Mouse (Mus musculus) adrenal gland (tissue): ENCODE results near the gene Clpb.

Source experiments
- intact Hi-C: fragments of 180-260 bp; cut with DNase I; formaldehyde crosslinking; loops from one replicate; pipeline ENCODE4 v1.15.1; 2025

The Clpb gene

DNA sequence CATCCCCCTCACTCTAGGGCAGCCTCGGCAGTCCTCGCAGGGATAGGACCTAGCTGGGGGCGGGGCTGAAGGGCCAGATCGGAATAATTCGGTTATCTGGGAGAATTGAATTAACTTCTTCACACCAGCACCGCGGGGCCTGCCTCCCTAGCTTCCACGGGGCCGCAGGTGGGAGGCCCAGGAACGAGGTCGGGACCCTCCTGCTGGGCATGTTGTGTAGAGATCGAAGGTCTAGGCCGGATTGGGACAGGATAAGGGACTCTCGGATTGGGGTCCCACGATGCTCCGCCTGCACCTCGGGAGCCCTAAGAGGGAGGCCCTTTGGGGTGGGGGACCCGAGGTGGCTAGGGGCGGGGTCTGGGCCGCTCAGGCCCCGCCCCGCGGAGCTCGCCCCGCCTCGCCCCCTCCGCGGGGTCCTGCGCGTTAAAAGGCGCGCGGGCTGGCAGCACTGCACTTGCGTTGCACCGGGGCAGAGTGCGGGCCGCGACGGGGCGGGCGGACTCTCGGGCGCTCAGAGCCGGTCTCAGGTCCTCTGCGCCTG is 154.5 kb downstream of the Clpb start, which contains the start of gene Phox2a:
TSS of gene Phox2a (plus strand) at position 453 of the 541 bp plus-strand sequence.
- intact Hi-C loops: no loop called here

DNA sequence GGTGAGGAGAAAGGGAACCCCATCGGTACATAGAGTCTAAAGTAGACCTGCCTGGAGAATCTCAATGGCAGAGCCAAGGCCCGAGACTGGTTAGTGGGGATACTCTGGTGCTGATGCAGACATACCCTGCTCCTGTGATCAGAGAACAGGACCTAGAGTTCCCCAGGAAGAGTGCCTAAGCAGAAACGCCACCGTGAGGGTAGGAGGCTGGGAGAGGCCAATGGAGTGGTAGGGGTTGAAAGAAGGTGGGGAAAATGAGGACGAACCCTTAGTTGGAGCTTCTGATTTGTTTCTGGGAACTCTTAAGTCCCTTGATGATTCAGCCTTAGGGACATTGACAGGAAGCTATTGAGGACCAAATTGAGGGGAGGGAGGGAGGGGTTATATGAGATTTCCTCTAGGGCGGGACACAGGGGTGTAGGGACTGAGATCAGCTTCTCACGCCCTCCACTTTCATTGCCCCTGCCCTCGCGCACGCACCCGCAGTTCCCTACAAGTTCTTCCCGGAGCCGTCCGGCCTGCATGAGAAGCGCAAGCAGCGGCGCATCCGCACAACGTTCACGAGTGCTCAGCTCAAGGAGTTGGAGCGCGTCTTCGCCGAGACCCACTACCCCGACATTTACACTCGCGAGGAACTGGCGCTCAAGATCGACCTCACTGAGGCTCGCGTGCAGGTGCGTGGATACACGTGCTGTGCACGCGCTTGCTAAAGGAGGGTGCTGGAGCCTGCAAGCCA is 157.0 kb downstream of the Clpb start:
- intact Hi-C loops: loop anchor here (5.0 kb wide), 1 partner anchor 143 kb away; no protein-coding TSS in a partner anchor

DNA sequence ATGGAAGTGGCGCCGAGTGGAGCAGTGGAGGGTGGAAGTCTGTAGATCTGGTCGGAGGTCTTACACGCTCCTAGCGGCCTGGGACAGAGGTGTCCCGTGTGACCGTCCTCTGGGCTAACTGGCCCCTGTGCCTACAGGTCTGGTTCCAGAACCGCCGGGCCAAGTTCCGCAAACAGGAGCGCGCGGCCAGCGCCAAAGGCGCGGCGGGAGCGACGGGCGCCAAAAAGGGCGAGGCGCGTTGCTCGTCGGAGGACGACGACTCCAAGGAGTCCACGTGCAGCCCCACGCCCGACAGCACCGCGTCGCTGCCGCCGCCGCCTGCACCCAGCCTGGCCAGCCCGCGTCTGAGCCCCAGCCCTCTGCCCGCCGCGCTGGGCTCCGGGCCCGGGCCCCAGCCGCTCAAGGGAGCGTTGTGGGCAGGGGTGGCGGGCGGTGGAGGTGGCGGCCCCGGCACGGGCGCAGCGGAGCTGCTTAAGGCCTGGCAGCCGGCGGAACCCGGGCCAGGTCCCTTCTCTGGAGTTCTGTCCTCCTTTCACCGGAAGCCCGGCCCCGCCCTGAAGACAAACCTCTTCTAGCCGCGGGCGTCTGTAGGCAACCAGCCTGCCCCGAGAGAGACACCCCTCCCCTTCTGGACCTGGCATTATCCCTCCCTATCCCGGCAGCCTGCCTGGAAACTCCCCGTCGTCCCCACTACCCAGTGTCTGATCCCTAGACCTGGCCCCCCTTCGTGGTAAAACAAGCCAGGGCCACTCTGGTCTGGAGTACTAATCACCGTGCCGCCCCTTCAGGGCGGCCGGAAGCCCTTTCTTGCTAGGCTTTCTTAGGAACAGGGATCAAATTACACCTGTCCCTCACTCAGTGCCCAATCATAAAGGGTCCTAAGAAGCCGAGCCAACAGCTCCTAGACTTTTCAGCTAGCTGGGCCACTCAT is 158.4 kb downstream of the Clpb start:
- intact Hi-C loops: loop anchor here (5.0 kb wide), 1 partner anchor 145 kb away; no protein-coding TSS in a partner anchor

DNA sequence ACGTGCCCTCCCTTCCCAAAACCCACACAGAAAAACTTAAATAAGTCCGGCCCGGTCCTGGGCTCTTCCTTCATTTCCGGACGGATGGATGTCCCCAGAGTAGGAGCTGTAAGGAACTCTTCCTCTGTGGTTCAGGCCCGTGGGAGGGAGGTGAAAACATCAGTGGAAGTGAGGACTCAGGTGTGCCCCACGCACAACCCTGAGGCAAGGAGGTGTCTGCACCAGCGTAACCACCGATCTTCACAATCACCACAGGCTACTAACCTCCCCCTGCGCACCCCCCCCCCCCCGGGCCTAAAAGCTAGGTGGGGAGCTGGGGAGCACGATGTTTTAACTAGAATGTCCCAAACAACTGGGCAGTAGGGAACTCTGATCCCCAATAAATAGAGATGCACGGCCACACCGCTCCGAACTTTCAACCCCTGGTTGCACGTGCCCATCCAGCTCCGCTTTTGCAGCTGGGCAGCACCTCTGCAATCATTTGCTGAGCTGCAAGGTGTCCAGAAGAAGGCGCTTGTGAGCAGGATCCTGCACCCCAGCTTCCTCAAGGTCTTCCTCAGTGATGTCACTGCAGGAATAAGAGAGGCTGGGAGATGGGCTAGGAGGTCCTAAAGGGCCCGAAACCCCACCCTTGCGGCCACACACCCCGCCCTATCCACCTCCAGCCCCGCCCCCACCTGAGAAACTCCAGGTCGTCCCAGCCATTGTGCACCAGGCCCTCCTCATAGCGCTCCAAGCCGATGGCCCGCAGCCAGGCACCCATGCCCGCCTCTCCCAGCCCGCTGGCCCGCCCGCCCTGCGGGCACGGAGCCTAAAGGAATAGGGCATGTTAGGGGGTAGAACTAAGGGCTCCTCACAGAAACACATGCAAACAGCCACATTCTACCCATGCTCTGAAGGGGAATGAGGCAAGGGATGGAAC is 159.7 kb downstream of the Clpb start:
- intact Hi-C loops: loop anchor here (5.0 kb wide), 1 partner anchor 146 kb away; no protein-coding TSS in a partner anchor

DNA sequence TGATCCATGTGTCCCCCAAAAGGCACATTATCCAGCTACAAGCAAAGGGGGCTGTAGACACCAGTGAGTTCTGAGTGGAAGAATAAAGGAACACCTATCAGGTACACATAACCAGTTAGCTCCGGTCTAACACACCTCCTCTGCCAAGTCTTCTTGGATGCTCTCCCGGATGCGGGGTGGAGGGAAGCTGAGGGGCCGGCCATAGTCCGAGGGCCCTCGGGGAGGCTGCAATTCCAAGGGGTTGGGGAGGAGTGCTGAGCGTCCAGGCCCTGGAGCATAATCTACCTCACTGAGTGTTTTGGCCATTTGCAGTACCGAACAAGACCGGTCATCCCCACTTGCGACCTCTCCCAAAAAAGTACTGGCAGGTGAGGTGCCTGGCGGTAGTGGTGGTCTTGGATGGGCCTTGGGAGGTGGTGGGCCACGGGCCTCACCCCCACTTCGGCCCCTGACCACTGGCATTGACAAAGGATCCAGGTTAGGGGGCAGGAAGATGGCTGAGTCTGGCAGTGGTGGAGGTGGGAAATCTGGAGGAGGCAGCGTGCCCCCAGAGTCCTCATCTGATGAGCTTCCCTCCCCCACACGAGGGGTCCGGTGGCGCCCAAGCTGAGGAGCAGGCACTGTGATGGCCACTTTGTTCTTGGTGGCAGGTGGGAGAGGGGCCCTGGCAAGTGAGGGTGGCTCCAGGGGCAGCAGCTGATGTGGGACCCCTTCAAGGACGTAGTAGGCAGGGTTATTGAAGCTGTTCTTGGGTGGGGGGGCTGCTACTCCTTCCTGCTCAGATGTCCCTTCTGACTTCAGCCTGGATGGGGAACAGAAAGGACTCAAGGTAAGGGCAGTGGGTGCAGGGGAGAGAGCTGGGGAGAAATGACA is 160.6 kb downstream of the Clpb start:
- intact Hi-C loops: loop anchor here (5.0 kb wide), 1 partner anchor 147 kb away; no protein-coding TSS in a partner anchor

DNA sequence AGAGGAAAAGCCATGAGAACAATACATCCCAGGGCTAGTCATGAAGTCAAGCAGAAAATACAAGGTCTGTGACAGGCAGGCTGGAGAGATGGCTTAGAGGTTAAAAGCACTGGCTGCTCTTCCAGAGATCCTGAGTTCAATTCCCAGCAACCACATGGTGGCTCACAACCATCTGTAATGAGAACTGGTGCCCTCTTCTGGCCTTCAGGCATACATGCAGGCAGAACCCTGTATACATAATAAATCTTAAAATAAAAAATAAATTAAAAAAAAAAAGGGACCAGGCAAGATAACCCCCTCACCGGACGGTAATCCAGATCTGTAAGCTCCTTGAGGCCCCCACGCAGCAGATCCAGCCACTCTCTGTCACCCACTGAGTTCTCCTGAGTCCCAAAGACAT is 166.9 kb downstream of the Clpb start:
- intact Hi-C loops: no loop called here

DNA sequence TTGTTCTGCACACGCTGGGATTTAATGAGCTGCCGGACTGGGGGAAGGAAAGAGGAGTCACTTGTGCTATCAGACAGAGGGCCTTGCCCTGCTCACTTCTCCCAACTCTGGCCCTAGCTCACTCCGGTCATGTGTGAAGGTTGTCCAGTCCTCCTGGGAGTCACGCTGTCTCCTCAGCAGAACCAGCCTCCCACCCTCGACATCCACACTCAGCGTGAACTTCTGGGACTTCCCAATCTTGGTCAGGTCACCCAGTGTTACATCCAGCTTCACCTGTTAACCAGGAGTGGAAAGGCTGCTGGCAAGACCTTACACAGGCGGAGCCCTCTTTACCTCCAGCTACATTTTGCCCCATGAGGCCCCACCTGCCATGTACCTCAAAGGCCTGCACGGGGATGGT is 168.0 kb downstream of the Clpb start:
- intact Hi-C loops: no loop called here

DNA sequence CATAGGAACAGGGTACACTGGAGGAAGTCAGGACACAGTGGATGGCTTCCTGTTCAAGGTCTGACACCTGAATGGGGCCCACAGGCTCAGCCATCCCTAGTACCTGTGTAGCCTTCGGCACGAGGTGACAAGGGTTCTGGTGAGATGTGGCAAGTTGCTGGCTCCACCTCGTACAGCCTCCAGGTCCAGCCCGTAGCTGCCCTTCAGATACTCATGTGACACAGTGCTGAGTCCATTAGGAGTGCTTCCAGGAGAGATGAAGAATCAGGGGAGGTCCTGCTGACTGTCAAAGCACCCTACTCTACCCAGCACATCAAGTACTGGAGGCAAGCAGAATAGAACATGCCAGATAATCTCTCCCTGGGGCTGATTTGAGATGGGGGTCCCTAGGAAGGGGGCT is 168.9 kb downstream of the Clpb start:
- intact Hi-C loops: no loop called here

DNA sequence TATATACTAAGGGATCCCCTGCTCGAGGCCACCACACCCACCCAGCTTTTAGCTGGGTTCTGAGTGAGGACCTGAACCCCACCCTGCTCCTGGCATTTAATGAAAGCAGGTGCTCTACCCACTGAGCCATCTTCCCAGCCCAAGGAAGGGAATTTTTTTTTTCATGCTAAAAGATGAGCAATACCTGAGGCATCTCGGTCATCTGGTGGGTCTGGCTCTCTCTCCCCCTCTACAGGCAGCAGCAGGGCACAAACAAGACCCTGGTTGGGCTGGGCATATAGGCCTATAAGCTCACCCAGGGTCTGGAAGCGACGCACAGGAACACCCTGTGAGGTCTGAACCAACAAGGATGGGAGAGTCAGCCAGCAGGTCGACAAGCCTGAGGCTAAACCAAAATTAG is 169.9 kb downstream of the Clpb start:
- intact Hi-C loops: no loop called here

DNA sequence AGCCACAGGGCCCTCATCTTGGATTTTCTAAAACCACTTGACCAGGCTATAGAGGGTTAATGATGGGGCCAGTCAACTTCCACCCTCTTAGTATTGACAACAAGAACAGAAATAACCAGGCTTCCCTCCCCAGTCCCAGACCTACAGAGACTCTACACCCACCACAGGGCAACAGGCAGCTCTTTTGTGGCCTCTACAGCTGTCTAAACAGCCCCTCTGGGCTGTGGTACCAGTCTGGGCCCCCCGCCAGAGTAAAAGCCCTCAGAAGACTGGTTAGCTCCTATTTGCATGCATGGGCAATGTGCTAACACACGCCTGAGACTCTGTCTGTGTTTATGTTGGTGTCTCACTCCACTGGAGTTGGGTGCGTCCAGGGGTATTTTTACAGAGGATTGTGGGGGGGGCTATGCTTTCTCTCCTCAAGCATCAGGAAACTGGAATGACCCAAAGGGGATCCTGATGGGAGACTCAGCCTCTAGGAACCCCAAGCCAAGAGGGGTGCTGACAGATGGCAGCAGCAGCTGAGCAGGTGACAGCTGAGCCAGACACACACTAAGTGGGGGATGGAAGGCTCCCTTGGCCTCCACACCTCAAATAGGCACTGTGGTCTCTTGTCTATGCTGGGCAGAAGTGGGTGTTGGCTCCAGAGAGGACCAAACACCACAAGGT is 170.6 kb downstream of the Clpb start:
- intact Hi-C loops: no loop called here

DNA sequence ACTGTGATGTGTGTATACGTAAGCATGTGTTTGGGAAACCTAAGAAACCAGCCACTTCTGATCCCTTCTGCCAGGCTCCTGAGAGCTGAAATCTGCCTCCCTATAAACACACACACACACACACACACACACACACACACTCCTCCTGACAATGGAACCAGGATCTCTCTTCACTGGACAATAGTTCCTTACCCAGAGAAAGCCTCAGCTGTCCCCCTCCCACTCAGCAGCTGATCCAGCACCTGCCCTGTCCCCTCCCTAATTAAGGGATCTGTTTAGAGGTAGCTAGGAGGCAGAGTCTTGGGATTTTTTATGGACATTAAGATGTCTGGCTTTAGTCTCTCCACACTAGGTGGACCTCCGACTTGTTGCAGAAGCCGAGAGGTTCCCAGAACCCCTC is 171.5 kb downstream of the Clpb start:
- intact Hi-C loops: loop anchor here (5.0 kb wide), 2 partner anchors 62 to 158 kb away; no protein-coding TSS in a partner anchor

DNA sequence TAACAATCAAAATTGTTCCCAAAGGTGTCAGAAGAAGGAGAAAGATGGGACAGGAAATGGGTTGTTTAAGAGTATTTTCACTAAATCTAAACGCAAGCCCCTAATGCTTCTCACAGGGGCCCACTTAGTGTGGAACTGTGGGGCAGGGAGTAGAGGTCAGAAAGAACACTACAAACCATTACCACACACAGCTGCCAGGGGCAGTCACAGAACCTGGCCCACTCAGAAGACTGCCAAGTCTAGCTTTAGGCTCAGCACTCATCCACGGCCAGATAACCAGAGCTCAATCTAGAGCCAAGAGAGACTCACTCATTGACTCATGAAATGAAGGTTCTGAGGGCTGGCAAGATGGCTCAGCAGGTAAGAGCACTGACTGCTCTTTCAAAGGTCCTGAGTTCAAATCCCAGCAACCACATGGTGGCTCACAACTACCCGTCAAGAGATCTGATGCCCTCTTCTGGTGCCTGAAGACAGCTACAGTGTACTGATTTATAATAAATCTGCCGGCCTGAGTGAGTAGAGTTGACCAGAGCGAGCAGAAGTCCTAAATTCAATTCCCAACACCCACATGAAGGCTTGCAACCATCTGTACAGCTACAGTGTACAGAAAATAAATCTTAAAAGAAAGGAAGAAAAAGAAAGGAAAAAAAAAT is 172.2 kb downstream of the Clpb start:
- intact Hi-C loops: loop anchor here (5.0 kb wide), 2 partner anchors 62 to 158 kb away; no protein-coding TSS in a partner anchor

DNA sequence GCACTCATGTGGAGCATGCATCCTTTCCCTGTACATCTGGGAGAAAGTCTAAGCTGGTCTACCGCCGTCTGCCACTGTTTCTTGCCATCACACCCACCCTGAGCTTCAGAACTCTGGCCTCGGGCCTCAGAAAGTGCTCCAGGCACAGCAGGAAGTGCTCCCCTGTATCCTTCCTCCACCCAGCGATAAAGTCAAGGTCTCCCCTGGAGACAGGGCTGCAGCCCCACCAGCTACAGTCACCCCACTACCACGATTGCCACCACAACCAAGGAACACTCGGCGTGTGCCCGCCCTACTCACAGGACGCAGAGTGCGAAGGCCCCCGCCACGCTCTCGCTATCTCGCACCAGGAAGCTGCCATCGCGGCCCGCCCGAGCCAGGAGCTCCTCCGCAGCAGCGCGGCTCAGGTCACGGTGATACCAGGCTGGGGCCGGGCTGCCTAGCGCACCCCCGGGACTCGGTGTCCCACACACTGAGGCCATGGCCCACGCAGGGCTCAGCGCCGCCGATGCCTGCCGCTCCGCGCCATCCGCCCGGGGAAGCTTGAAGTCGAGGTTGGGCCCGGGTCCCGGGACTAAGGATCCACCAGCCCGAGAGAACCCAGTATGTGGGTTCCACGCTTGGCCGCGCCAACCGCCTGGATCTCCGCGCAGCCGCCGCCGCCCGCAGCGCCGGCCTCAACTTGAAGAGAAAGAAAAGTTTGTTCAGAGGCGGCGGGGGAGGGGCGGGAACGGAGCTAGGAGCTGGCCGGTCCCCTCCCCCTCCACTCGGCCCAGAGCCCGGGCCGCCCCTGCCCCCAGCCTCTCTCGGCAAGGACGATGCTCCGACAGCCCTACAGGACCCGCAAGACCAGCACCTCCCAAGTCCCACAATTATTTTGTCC is 173.1 kb downstream of the Clpb start:
- intact Hi-C loops: loop anchor here (5.0 kb wide), 2 partner anchors 61 to 159 kb away; no protein-coding TSS in a partner anchor

DNA sequence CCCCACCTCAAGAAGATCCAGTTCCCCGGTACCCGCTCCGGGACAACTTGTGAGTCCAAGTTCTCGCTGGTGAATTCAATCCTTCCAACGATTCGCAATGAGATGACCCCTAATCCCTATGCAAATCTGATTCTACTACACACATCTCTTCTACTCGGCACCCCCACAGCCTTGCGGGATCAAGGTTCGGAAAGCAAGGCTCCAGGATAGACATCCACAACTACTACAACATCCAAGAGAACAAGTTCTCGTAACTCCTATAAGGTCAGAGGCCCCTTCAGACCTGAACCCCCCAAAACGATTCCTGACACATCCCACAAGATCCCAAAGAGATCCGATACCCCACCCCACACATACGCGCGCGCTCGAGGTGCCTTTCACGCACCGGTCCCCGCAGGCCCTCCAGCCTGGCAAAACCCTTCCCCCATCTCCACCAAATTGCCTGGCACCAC is 173.7 kb downstream of the Clpb start:
- intact Hi-C loops: loop anchor here (5.0 kb wide), 2 partner anchors 60 to 160 kb away; no protein-coding TSS in a partner anchor

DNA sequence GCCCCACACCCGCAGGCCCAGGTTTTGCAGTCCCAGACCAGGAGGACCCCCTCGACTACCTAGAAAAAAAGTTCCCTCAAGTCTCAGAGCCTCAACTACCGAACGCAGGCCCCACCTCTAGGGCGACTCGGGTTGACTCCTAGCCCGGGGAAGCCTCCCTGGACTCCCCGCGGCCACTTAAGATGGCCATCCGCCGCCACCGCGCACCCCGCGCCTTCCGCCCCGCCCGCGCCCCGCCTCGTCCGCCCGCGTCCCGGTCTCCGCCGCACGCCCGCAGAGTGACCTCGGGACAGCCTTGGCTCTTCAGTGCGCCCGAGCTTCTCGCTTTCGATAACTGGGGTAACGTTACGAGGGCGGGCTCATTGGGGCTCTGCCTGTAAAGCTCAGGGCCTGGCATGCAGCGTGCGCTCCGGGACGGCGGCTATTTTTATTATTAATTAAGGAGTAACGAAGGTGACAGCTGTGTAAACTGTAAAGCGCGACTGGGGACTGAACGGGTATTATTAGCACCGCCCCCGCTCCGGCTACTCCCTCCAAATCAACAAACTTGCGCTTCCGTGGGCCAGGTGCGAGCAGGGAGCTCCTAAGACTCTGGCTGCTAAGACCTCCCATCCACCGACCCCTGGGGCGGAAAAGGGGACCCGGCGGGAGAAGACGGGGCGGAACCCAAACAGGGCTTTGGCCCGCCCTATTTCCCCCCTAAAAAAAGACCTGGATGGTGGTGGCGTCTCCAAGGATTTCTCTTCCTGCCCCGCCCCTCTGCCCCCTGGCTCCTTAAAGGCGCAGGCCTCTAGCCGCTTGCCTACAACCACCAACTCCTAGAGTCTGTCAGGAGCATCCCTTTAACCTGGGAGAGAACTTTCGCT is 174.4 kb downstream of the Clpb start, which contains the start of gene Inppl1:
TSS of gene Inppl1 (minus strand) at position 624 of the 866 bp plus-strand sequence.
- intact Hi-C loops: loop anchor here (5.0 kb wide), 2 partner anchors 59 to 161 kb away; no protein-coding TSS in a partner anchor

DNA sequence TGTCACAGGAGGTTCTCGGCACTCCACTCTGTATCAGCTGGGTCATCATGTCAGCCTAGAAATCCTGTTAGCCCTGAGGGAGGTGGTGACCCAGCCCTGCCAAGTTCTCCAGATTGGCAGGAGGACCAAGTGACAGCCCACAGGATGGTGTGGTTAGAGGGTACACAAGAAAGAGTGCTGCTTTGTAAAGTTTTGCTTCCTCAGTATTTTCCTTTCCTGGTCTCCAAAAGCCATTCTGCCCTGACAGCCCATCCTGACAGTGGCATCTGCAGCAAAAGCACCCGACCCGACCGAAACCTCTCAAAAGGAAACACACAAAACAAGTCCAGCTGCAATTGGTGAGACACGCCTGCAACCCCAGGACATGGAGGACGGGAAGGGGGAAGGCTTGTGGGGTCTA is 180.8 kb downstream of the Clpb start:
- intact Hi-C loops: no loop called here
